Mouse (Mus musculus): ENCODE results near the gene 3830403N18Rik. TPM values are rescaled to one million over a fixed set of nuclear protein-coding genes. Genes with fewer than 3 reads are reported as not detected.

Gene 3830403N18Rik
- 3.0 TPM for polyA plus RNA-seq (2017; shearing (Covaris generic))

GRCm38 (mm10) chrX:56136336-56136909 is at the start of gene 3830403N18Rik:
TSS of gene 3830403N18Rik (plus strand) at chrX:56136572.

Other genes starting within 250 kb of the 3830403N18Rik start
- gene Gm773, start 76.3 kb downstream of the 3830403N18Rik start, polyA plus RNA-seq (2017; shearing (Covaris generic)): not detected
- gene Zfp449, start 209.8 kb downstream of the 3830403N18Rik start, polyA plus RNA-seq (2017; shearing (Covaris generic)): 0.51 TPM
- 0.19 TPM for gene Smim10l2a, start 238.0 kb downstream of the 3830403N18Rik start, polyA plus RNA-seq (2017; shearing (Covaris generic))